In the genomic region with DNA sequence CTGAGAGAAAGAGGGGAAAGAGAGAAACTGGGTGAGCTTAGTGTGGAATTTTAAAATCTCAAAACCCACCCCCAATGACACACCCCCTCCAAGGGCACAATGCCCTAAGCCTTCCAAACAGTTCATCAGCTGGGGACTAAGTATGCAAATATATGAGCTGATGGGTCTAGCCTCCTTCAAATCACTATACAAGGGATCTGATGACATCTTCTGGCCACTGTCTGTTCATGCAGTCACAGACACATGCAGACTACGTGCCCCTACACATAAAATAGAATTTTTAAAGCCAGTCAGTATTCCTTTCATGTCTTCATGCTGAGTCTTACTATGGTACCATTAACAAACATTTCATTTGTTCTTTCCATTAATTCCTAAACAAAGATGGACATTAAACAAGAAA, we compare ENCODE assay signal across 16 mouse cellular contexts. TPM values are rescaled to one million over a fixed set of nuclear protein-coding genes. Genes with fewer than 3 reads are reported as not detected.
DNase-seq lines count a peak whose midpoint lies in the region; ATAC-seq and TF ChIP-seq lines count a peak whose summit lies in the region.
"Had no signal": no experiment of that assay in that cellular context is flagged by ENCODE, and none has a peak within 500 bp of the region (broad histone marks: within the 10 kb centered on the region; RNA-seq: fewer than 3 reads in every experiment).

No protein-coding gene starts in this region.

- H3K36me3 ChIP-seq in hindbrain, embryonic 11.5 days (ENCODE audit: control insufficient read depth, insufficient read depth, low read length): no peaks in the 10 kb centered on the region
- no peaks in the 10 kb centered on the region for H3K36me3 ChIP-seq in hindbrain, embryonic 12.5 days
- H3K36me3 ChIP-seq in midbrain, embryonic 11.5 days (ENCODE audit: control insufficient read depth, insufficient read depth, low read length): no peaks in the 10 kb centered on the region
- H3K36me3 ChIP-seq in midbrain, embryonic 15.5 days (replicated peaks): no peaks in the 10 kb centered on the region
- no peaks in the 10 kb centered on the region for H3K36me3 ChIP-seq in limb, embryonic 11.5 days (ENCODE audit: control insufficient read depth, insufficient read depth, low read length)

- DNase-seq in hindbrain, embryonic 11.5 days (ENCODE audit: low spot score): no peak
- DNase-seq in midbrain, embryonic 11.5 days (ENCODE audit: low spot score, missing footprints): no peak
- DNase-seq in Patski (ENCODE audit: low read depth, low spot score): no peak
- DNase-seq in limb, embryonic 11.5 days (ENCODE audit: low spot score): peak; percentile 15
- DNase-seq in frontal cortex, postnatal 10 days (ENCODE audit: low spot score in 2 of 2): no peak
- no peak for DNase-seq in spleen, adult 18-20 months
- DNase-seq: cerebellum, adult 8-10 months; heart, postnatal 10 days; kidney, adult 9 months; lung, postnatal 4 days had no signal

- CTCF ChIA-PET in Patski (lab: Charles Lee): no interaction called here

- no peak overlapping the region for H3K9ac ChIP-seq in hindbrain, embryonic 11.5 days (ENCODE audit: low read depth, low read length)
- no peak overlapping the region for H3K9ac ChIP-seq in hindbrain, embryonic 12.5 days
- H3K9ac ChIP-seq in midbrain, embryonic 11.5 days (ENCODE audit: low read length): no peak overlapping the region
- H3K9ac ChIP-seq in midbrain, embryonic 15.5 days: no peak overlapping the region
- no peak overlapping the region for H3K9ac ChIP-seq in limb, embryonic 11.5 days (ENCODE audit: low read length)
- H3K9ac ChIP-seq: liver, embryonic 14.5 days had no signal

- peak; percentile 41 for TF ChIP-seq CTCF in Patski (IDR thresholded peaks at IDR 0.05)

- H3K4me2 ChIP-seq in hindbrain, embryonic 11.5 days (replicated peaks; ENCODE audit: low read depth, low read length): no peak overlapping the region
- no peak overlapping the region for H3K4me2 ChIP-seq in hindbrain, embryonic 12.5 days (replicated peaks)
- H3K4me2 ChIP-seq in midbrain, embryonic 11.5 days: no peak overlapping the region
- H3K4me2 ChIP-seq in midbrain, embryonic 15.5 days: no peak overlapping the region
- H3K4me2 ChIP-seq in limb, embryonic 11.5 days (ENCODE audit: low read depth, severe bottlenecking): no peak overlapping the region

- POLR2A ChIA-PET in Patski (lab: Charles Lee): no interaction called here

- ATAC-seq in hindbrain, embryonic 11.5 days (ENCODE audit: low FRiP score): peak; percentile 59; the same call in 1 of the 2 replicates
- ATAC-seq in hindbrain, embryonic 12.5 days (ENCODE audit: low FRiP score): no peak; the same call in 1 of the 2 replicates
- ATAC-seq in midbrain, embryonic 11.5 days (ENCODE audit: low FRiP score): peak; percentile 52
- ATAC-seq in midbrain, embryonic 15.5 days (replicated peaks): no peak
- ATAC-seq in Patski: no peak
- ATAC-seq in limb, embryonic 11.5 days (ENCODE audit: insufficient number of reproducible peaks, low FRiP score, low TSS enrichment, low read depth): no peak
- ATAC-seq: CD4-positive, CD25-positive, alpha-beta regulatory T cell, adult 4 months had no signal

- no peaks in the 10 kb centered on the region for H3K9me3 ChIP-seq in hindbrain, embryonic 11.5 days (ENCODE audit: control insufficient read depth, low read length)
- H3K9me3 ChIP-seq in hindbrain, embryonic 12.5 days (replicated peaks): no peaks in the 10 kb centered on the region
- H3K9me3 ChIP-seq in midbrain, embryonic 11.5 days (ENCODE audit: control insufficient read depth, low read length): no peaks in the 10 kb centered on the region
- H3K9me3 ChIP-seq in midbrain, embryonic 15.5 days: no peaks in the 10 kb centered on the region
- no peaks in the 10 kb centered on the region for H3K9me3 ChIP-seq in limb, embryonic 11.5 days (ENCODE audit: control insufficient read depth, low read length)

- WGBS in hindbrain, embryonic 11.5 days: 53% methylated on average over 1 of the region's 1 CpGs
- WGBS in hindbrain, embryonic 12.5 days: 73% methylated on average over 1 of the region's 1 CpGs
- 78% methylated on average over 1 of the region's 1 CpGs for WGBS in midbrain, embryonic 11.5 days
- 54% methylated on average over 1 of the region's 1 CpGs for WGBS in midbrain, embryonic 15.5 days
- 74% methylated on average over 1 of the region's 1 CpGs for WGBS in limb, embryonic 11.5 days

- no peak overlapping the region for H3K27ac ChIP-seq in hindbrain, embryonic 11.5 days (ENCODE audit: low read depth, low read length)
- no peak overlapping the region for H3K27ac ChIP-seq in hindbrain, embryonic 12.5 days
- H3K27ac ChIP-seq in midbrain, embryonic 11.5 days (ENCODE audit: low read depth, low read length): no peak overlapping the region
- no peak overlapping the region for H3K27ac ChIP-seq in midbrain, embryonic 15.5 days
- no peak overlapping the region for H3K27ac ChIP-seq in limb, embryonic 11.5 days (replicated peaks; ENCODE audit: low read depth, low read length)
- H3K27ac ChIP-seq: liver, embryonic 14.5 days had no signal

- in situ Hi-C loops in Patski (cut with MboI; ENCODE audit: low pct_unique_long_range_greater_than_20kb): no loop called here

- H3K27me3 ChIP-seq in hindbrain, embryonic 11.5 days (ENCODE audit: control insufficient read depth, insufficient read depth, low read length): no peaks in the 10 kb centered on the region
- H3K27me3 ChIP-seq in hindbrain, embryonic 12.5 days: no peaks in the 10 kb centered on the region
- no peaks in the 10 kb centered on the region for H3K27me3 ChIP-seq in midbrain, embryonic 11.5 days (ENCODE audit: control insufficient read depth, insufficient read depth, low read length)
- H3K27me3 ChIP-seq in midbrain, embryonic 15.5 days (replicated peaks): no peaks in the 10 kb centered on the region
- no peaks in the 10 kb centered on the region for H3K27me3 ChIP-seq in Patski
- no peaks in the 10 kb centered on the region for H3K27me3 ChIP-seq in limb, embryonic 11.5 days (ENCODE audit: control insufficient read depth, insufficient read depth, low read length)

- no peaks in the 10 kb centered on the region for H3K4me1 ChIP-seq in hindbrain, embryonic 11.5 days (replicated peaks; ENCODE audit: control insufficient read depth, insufficient read depth, low read length)
- no peaks in the 10 kb centered on the region for H3K4me1 ChIP-seq in hindbrain, embryonic 12.5 days
- no peaks in the 10 kb centered on the region for H3K4me1 ChIP-seq in midbrain, embryonic 11.5 days (ENCODE audit: control insufficient read depth, insufficient read depth, low read length)
- H3K4me1 ChIP-seq in midbrain, embryonic 15.5 days: no peaks in the 10 kb centered on the region
- no peaks in the 10 kb centered on the region for H3K4me1 ChIP-seq in limb, embryonic 11.5 days (ENCODE audit: control insufficient read depth, insufficient read depth, low read length)

- no peak overlapping the region for H3K4me3 ChIP-seq in hindbrain, embryonic 11.5 days (ENCODE audit: low read depth, low read length)
- H3K4me3 ChIP-seq in hindbrain, embryonic 12.5 days: no peak overlapping the region
- H3K4me3 ChIP-seq in midbrain, embryonic 11.5 days (ENCODE audit: low read depth, low read length): no peak overlapping the region
- no peak overlapping the region for H3K4me3 ChIP-seq in midbrain, embryonic 15.5 days
- no peak overlapping the region for H3K4me3 ChIP-seq in limb, embryonic 11.5 days (ENCODE audit: low read depth, low read length)

RNA-seq across cellular contexts. Expression of a gene that starts 54.5 kb away (rescaled TPM):
- polyA plus RNA-seq in hindbrain, embryonic 11.5 days (2014; fragmentation: Nextera tagmentation; extraction: Ambion mirVana): not detected in 2 replicates
- polyA plus RNA-seq in hindbrain, embryonic 12.5 days (2016; fragmentation: Nextera tagmentation; extraction: Ambion mirVana): not detected in 2 replicates
- not detected in 2 replicates for polyA plus RNA-seq in midbrain, embryonic 11.5 days (2014; fragmentation: Nextera tagmentation; extraction: Ambion mirVana)
- polyA plus RNA-seq in midbrain, embryonic 15.5 days (2015; fragmentation: Nextera tagmentation; extraction: Ambion mirVana): not detected in 2 replicates
- not detected for polyA plus RNA-seq in Patski (2021)
- polyA plus RNA-seq in limb, embryonic 11.5 days (2014; fragmentation: Nextera tagmentation; extraction: Ambion mirVana): not detected in 2 replicates
- polyA plus RNA-seq: CD4-positive, CD25-positive, alpha-beta regulatory T cell, adult 4 months; embryonic facial prominence, embryonic 14.5 days; gonadal fat pad, adult 2 months; liver, embryonic 14.5 days had no signal

Comparison
In these comparisons a context has a peak if more than half of its experiments do, and no peak if none do; other contexts are left out.
1. ATAC-seq: peak in hindbrain, embryonic 11.5 days (single experiment) and midbrain, embryonic 11.5 days (single experiment); none in hindbrain, embryonic 12.5 days (single experiment), midbrain, embryonic 15.5 days (single experiment), Patski (single experiment) and limb, embryonic 11.5 days (single experiment).